Mouse (Mus musculus) adipocyte (in vitro differentiated cells): ENCODE measurements at regions not wholly inside any gene's neighbourhood (a gene's known extent, or its start where the extent isn't known, plus 50 kb on each side); places are given as distances from the start of the nearest gene placed in this dataset.

Experiments
- DNase-seq: peaks from one replicate; pipeline ENCODE4 v3.0.0-alpha.2; 2016; ENCODE audit warnings: low spot score

DNA sequence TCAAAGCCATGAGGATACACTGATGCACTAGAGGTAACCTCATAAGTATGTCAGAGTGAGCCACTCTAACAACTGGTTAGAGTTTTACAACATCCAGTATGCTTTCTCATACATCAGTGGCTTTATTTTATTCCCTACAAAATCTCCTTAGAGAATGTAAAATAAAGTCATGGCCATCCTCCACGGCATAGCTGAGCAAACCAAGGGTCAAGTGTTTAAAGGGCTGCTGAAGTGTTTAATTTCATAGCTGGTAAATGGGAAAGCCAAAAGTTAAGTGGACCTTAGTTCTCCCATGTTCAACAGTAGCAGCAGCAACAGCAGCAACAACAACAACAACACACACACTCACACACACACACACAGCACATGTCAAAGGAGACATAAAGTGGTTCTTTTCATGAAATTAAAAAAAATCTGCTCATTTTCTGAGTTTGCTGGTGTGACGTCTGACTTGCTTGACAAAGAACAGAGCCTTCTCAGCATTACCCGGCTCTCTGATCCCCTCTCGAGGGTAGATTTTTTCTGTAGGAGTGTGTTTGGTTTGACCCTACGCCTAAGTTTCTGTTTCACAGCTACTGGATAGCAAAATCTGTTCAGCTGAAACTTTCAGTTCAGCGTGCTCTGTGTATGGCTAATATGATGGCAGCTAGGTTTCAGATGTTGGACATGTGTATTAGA is 693.3 kb downstream of the Ttll7 start:
- no peak for DNase-seq

DNA sequence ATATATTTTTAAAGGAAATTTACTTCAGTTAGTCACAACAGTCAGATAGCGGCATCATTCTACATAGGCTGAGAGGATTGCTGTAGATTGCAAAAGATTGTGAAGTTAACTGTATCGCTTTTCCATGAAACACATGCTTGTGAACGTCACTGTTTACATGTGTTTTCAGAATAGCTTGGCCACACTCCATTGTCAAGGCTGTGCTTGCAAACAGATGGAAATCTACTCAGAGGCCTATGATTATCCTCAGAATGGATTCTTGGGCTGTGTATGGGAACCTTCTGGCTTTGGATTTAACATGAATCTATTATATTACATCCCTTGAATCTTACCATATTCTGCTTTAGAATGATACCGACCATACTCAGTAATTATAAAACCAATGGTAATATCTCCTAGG is 690.1 kb downstream of the Ttll7 start:
- DNase-seq: no peak

DNA sequence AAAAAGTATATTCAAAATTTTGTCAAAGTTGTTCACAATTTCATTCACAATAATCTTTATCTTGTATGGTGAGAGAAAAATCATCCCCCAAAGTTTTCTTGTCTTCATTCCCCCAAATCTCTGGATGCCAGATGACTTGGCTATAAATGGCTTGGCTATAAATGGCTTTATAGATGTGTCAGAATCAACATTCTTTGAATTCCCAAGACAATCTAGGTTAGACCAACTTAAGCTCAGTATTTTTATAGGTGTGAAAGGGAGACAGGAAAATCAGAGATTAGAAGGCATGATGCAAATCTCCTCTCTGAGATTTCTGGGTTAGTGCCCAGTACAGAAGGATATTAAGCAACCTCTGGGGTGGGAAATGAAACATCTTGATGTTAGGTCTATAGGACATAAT is 685.4 kb downstream of the Ttll7 start:
- peak; percentile 16 for DNase-seq

DNA sequence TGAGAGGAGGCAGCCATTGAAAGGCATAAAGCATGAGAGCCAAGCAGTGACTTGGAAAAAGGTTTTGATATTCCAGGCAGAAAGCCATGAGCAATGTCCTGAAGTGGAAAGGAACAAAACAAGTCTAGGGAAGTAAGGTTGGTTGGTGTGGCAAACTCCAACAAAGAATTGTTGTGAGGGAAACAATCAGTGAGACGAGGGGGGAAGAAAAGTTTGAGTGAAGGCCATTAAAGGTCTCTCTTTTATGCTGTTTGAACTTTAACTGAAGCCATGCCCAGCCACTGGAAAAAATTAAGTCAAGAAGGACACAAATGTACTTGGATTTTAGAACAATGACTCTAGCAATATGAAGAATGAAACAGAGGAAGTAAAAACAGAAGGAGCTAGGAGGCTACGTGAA is 680.0 kb downstream of the Ttll7 start:
- DNase-seq: peak; percentile 12

DNA sequence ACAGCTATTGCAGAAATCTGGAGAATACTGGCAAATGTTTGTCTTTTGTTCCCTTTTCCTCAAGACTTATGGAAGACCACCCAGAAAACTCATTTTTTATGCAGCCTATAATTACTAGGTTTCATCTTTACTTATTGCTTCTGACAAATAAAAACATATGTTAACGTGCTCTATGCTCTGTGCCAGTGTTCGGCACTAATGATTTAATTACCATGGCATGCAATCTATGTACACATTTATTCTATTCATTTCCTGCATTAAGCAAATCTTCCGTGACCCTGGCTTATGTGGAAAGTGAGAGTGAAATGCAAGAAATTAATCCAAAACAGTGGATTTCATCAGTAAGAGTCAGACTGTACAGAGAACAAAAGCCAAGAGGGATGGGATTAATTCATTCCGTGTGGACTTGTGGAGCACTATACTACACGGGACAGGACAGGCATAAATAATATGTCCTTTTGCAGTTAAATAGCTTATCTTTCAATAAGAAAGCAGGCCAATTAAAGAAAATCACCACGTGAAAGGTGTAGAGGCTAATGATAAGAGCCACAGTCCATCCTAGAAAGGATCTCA is 679.5 kb downstream of the Ttll7 start:
- no peak for DNase-seq
